Mouse (Mus musculus): ENCODE results near the gene 2410015M20Rik.
A peak's percentile ranks its signal among the peaks of the same experiment; 100 is the strongest.
"Not testable (repeated sequence)": the region's sequence is repeated elsewhere in the genome, so short reads cannot be mapped to it uniquely, and the experiment has no call there.

2410015M20Rik gene

DNA sequence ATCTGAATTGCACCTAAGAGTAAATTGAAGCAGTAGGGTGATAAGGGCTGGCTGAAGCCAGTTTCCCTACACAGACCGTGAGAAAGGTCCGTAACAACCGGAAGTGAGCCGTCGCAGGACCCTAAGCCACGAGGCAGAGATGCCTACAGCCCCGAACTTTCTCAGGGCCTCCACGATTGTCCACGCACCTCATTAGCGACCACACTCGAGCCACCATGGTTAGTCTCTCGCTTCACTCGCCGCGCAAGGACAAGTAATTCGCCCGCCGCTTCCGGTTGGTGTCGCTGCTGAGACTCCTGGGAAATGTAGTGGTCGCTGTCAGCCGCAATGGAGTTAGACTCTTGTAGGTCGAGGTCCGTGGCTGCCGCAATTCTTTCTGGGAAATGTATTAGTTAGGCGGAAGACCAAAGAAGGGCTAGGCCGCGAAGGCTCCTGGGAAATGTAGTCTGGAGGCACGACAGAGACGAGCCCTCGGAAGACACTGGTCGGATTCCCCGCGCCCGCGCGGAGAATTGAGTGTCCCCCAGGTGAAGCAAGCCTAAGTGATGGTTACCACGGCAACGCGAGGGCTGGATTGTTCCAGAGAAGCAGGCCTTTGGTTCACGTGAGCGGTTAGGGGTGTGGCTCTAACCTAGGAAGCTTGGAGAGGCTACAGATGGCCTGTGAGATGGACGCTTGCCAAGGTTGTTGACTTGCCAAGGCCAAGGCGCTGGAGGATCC, at the start of gene 2410015M20Rik:
2410015M20Rik (minus strand) TSS at position 320 of the 720 bp plus-strand sequence.
- peak; percentile 99 for DNase-seq

- no peak for DNase-seq
Observed at GRCm38 (mm10) chr17:56656171-56656570, 46.6 kb upstream of the 2410015M20Rik start.

DNA sequence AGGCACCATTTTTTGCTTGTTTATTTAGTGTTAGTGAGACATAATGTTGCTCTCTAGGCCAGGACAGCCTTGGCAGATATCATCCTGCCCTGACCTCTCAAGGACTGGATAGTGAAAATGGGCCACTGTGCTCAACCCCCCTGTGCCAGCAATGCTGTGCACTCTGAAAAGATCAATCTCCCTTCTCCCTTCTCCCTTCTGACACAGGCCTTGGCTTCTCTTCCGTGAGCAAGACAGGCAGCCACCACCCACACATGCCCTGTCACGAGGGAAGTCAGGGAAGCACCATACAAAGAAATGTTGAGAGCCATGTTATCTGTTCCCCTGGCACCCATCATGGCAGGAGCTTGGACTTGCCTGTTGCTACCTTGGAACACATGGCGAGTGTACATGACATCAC, 45.7 kb upstream of the 2410015M20Rik start:
- DNase-seq: no peak

DNA sequence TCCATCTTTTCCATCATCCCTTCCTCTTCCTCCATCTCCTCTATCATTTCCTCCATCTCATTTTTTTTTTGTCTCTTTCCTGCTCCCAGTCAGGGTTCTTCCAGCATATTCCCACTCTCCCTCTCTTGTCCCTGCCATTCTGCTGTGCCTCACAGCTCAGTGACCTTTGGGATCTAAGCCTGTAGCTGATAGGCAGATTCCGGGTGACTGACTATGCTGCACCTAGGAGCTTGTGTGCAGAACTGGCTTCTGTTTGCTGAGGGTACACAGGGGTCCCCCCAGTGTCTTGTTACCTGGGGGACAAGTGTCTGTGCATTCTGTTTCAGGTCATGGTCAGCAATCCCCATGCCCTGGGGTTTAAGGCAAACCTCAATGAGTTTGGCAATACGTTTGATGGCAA, 45.2 kb upstream of the 2410015M20Rik start:
- no peak for DNase-seq

DNA sequence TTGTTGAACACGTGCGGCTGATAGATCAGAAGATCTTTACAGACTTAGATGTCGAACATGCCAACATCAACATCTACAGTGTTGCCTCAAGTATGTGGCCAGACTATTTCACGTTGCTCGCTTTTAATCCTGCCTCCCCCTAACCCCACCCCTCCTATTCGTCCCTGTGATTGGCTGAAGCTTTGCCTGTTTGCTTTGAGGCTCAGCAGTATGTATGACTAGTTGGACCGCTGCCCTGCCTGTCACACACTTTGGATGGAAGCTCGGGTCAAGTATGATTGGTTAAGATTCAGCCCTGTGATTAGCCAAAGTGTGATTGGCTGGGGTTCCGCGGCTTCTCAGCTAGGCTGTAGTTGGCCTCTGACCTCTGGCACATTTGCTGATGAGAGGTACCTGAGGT, 42.2 kb upstream of the 2410015M20Rik start:
- DNase-seq: peak; percentile 12

DNA sequence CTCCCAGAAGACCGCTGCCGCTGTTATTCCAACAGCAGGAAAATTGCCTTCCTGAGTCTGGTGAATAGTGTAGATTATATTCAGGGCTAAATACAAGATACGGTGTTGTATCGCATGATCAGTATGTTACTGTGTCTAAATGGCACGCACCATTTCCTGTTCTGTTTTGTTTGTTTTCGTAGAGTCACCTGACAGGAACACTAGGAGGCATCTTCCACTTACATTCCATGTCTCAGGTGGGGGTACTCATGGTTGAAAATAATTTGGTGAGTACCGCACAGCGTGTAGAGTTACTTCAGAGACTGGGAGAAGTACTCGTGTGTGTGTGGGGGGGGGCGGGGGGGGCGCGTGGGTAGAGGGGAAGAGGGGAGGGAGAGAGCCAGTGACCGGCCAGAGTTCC, 38.0 kb upstream of the 2410015M20Rik start:
- no peak for DNase-seq

DNA sequence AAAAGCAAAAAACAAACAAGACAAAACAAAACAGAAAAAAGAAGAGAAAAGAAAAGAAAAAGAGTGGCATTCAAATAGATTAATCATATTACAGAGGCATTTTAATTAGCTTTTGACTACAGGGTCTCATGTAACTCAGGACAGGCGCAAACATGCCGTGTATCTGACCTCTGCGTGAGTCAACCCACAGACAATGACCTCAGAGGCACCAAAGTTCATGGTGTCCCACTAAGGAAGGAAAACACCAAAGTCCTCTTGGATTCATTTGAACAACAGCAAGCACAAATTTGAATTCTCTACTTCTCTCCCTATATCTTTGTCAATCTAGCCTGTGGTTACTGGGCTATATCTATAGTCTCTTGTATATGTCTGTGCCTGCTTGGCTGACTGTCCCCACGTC, 33.7 kb upstream of the 2410015M20Rik start:
- DNase-seq: no peak

GRCm38 (mm10) chr17:56634023-56634422, 24.5 kb upstream of the 2410015M20Rik start:
- no peak for DNase-seq

DNA sequence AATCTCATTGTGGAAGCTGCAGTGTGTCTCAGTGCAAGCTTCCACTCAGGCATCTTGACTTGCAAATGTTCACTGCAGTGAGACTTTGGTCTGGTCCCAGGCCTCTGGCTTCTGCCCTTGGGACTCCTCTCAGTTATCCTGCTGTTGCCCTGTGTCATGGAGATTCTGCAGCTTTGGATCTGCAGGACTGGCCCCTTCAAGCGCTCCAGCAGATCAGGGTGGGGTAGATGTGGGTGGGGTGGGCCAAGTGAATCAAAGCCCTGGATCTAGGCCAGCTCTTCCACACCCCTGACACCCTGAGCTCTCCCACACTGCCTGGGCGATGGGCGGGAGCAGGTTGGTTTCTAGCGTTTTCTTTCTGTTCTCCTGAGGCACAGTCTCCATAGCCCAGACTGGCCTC, 22.2 kb upstream of the 2410015M20Rik start:
- no peak for DNase-seq

GRCm38 (mm10) chr17:56629800-56630781, 20.5 kb upstream of the 2410015M20Rik start:
- not testable (repeated sequence) for DNase-seq

DNA sequence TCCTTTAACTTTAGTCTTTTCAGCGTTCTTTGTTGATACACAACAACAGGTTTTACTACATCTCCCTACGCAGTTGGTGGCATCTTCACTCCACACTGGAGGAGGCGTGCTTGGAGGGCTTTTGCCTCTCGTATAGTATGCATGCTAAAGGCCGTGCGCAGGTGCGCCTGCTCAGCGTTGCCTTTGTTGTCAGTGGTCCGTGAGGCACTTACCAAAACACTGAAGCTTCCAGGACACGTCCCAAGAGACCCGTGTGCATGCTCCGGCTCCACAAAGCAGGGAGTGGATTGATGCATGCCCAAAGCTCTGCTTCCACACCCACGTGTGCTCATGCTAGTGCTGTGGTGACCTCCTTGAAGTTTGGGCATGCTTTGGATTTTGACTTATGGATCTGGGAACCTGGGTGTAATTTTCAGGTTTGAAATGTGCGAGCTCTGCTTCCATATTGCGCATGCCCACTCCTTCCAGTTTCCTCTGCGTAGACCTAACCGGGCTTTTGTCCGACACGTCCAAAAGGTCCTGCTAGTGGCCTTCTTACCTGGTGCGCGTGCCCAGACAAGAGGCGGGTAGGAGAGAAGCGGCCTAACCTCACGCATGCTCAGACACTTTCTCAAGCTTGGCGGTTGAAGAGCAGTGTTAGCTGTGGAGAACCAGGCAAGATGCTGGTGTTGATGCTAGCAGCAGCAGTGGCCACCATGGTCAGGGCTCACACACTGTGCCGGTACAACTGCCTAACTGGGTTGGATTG, 18.1 kb upstream of the 2410015M20Rik start, which contains the start of gene Catsperd:
Catsperd (plus strand) TSS at position 614 of the 748 bp plus-strand sequence.
- peak; percentile 49 for DNase-seq

DNA sequence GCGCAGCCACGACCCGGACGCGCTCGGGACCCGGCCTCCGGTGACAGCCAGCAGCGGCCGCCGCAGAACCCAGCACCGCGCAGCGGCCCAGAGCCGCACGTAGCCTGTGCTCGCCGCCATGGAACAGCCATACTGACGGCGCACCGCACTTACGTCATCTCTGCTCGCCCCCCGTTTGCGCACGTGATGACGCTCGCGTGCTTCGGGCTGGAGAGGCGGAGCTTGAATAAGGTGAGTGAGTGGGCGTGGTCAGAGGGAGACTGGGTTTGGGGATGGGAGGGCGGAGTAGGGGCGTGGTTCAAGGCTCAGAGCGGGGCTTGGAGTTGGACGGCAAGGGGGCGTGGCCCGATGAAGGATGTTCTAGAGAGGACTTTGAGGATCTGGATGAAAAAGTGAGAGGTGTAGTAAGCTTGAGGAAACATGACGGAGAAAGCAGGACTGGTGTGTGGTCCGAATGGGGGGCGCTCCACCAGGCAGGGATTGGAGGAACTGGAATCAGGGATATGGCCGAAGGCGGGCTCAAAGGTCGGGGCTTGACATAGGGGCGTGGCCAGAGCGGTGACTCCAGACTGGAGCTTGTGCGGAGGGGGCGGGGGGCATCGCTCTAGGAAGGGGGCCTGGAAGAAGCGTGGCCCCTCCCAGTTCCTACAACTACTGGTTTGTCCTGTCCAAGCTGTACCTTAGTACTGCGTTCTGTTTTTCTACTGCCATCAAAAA, 17.3 kb upstream of the 2410015M20Rik start, which contains the start of gene Lonp1:
Lonp1 (minus strand) TSS at position 134 of the 717 bp plus-strand sequence.
- peak; percentile 98 for DNase-seq

GRCm38 (mm10) chr17:56626260-56626659, 16.7 kb upstream of the 2410015M20Rik start:
- DNase-seq: no peak

GRCm38 (mm10) chr17:56625495-56625894, 15.9 kb upstream of the 2410015M20Rik start:
- DNase-seq: no peak

DNA sequence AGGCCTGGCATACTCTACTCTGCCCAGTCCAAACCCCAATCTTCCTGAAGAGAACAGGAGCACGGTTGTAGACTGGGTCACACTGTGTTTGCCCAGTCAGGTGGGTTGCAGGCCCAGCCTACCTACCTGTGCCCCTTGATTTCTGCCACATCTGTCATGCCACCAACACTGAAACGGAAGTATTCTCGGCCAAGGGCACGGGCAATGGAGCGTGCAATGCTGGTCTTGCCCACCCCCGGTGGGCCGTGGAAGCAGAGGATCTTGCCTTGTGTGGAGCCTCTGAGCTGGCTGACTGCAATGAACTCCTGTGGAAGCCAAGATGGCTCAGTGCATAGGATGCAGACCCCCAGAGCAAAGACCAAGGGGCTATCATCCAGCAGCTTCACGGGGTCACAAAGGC, 8.1 kb upstream of the 2410015M20Rik start:
- DNase-seq: no peak

GRCm38 (mm10) chr17:56616725-56617124, 7.2 kb upstream of the 2410015M20Rik start:
- no peak for DNase-seq

DNA sequence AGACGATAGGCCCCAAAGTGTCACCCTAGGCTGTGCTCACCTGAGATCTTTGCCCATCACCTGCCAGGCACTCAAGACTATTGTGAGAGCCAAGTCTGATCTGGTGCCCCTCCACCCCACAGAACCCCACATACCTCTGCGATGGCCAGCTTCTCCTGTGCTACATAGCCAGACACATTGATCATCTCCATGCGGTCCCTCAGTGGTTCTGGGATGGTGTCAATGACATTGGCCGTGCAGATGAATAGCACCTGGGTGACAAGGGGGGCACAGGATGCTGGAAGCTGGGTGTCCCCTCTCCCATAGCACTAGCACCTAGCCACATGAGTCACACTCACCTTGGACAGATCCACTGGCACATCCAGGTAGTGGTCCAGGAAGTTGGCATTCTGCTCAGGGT, 6.2 kb upstream of the 2410015M20Rik start:
- DNase-seq: no peak

DNA sequence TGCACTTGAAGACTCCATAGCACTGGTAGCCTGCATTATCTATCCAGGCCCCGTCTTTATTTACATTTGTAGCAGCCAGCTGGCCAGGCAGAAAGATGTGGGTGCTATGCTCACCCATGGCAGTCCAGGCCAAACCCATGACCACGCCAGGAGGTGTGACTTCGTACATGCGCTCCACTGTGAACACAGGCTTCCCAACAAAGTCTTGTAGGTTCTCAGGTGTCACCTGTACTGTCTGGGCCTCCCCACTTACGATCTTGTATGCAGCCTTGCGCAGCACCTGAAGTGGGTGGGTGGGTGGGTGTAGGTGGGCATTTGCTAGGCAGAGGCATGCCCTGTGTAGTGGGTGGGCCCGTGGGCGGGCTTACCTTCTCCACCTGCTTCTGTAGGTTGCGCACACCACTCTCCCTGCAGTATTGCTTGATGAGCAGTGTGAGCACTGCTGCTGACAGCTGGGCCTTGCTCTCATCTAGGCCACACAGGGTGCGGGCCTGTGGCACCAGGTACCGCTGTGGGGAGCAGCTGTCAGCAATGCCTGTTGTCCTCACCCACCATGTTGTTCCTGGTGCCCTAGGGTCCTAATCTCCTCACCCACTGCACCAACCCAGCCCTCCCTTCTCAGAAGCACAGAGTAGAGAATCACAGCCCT, 5.7 kb upstream of the 2410015M20Rik start:
- DNase-seq: no peak

DNA sequence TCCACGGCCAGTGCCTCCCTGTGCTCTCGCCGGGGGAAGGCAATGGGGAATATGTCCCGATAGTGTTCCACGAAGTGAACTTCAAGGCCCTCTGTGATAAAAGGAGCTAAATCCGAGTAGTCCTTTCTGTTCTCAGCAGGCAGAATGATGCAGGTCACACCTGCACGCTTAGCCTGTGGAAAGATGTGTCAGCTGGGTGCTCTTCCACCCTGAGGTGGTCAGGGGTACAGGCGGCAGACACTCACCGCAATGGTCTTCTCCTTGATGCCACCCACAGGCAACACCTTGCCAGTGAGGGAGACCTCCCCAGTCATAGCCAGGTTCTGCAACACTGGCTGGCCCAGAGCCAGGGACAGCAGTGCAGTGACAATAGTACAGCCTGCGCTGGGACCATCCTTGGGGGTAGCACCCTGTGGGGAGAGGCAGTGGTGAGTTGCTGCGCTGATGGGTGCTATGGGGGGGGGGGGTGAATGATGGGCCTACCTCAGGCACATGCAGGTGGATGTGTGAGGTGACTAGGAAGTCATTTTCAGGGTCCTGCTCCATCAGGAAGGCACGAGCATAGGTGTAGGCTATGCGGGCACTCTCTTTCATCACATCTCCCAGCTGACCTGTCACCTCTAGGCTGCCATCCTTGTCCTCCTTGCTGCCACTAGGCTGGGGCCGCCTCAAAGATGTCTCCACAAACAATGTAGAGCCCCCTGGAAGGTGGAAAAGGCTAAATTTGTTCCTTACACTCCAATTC, 5.0 kb upstream of the 2410015M20Rik start:
- no peak for DNase-seq

- not testable (repeated sequence) for DNase-seq
Observed at GRCm38 (mm10) chr17:56613893-56614292, 4.3 kb upstream of the 2410015M20Rik start.
